Mouse (Mus musculus): ENCODE data around the gene Washc2. TPM values are rescaled to one million over a fixed set of nuclear protein-coding genes. Genes with fewer than 3 reads are reported as not detected.

Gene Washc2
- polyA plus RNA-seq, 1 experiment from 2014 or later: 40.5 TPM

- no peaks in the 10 kb centered on the region for H3K9me3 ChIP-seq (replicated peaks; ENCODE audit: low read length)
- DNase-seq (ENCODE audit: low spot score) (no peak), ATAC-seq (replicated peaks; ENCODE audit: low FRiP score, low read depth) (no peak)
- no peak overlapping the region for H3K27ac ChIP-seq
- no peaks in the 10 kb centered on the region for H3K27me3 ChIP-seq (ENCODE audit: insufficient read depth, low read length)
- H3K4me3 ChIP-seq (replicated peaks; ENCODE audit: low read depth, low read length): no peak overlapping the region
- H3K36me3 ChIP-seq (ENCODE audit: insufficient read depth, low read length): no peaks in the 10 kb centered on the region
- 36% methylated on average over 2 of the region's 2 CpGs for WGBS
- no peak for TF ChIP-seq CTCF (IDR thresholded peaks at IDR 0.05; ENCODE audit: low read depth)
- no peak overlapping the region for H3K9ac ChIP-seq (ENCODE audit: low read depth, low read length)
- no peak overlapping the region for H3K4me2 ChIP-seq (ENCODE audit: low read length)
- no peaks in the 10 kb centered on the region; the same call in 1 of the 2 replicates for H3K4me1 ChIP-seq (replicated peaks; ENCODE audit: insufficient read depth, low read length)
Measured at GRCm38 (mm10) chr6:116186485-116186884, 21.4 kb upstream of the Washc2 start.

GRCm38 (mm10) chr6:116189417-116189816 is 18.4 kb upstream of the Washc2 start:
- no peak overlapping the region for H3K9ac ChIP-seq (ENCODE audit: low read depth, low read length)
- no peak overlapping the region for H3K4me3 ChIP-seq (replicated peaks; ENCODE audit: low read depth, low read length)
- ATAC-seq (replicated peaks; ENCODE audit: low FRiP score, low read depth): no peak
- no peak for TF ChIP-seq CTCF (IDR thresholded peaks at IDR 0.05; ENCODE audit: low read depth)
- H3K9me3 ChIP-seq (replicated peaks; ENCODE audit: low read length): no peaks in the 10 kb centered on the region
- 63% methylated on average over 1 of the region's 1 CpGs for WGBS
- H3K36me3 ChIP-seq (ENCODE audit: insufficient read depth, low read length): no peaks in the 10 kb centered on the region
- H3K4me2 ChIP-seq (ENCODE audit: low read length): no peak overlapping the region
- H3K27ac ChIP-seq: no peak overlapping the region
- DNase-seq (ENCODE audit: low spot score): peak; percentile 36
- no peaks in the 10 kb centered on the region for H3K27me3 ChIP-seq (ENCODE audit: insufficient read depth, low read length)
- peaks cover 4% of the 10 kb centered on the region; the same call in 1 of the 2 replicates for H3K4me1 ChIP-seq (replicated peaks; ENCODE audit: insufficient read depth, low read length)

GRCm38 (mm10) chr6:116192809-116193311 is 15.0 kb upstream of the Washc2 start:
- peak; percentile 83 for ATAC-seq (replicated peaks; ENCODE audit: low FRiP score, low read depth)
- Histone ChIP-seq H3K27me3 (ENCODE audit: insufficient read depth, low read length) (no peaks in the 10 kb centered on the region), H3K9me3 (replicated peaks; ENCODE audit: low read length) (no peaks in the 10 kb centered on the region), H3K9ac (ENCODE audit: low read depth, low read length) (peak overlapping the region; percentile 88), H3K27ac (peak overlapping the region; percentile 87), H3K4me2 (ENCODE audit: low read length) (peak overlapping the region; percentile 85), H3K4me3 (replicated peaks; ENCODE audit: low read depth, low read length) (peak overlapping the region; percentile 74), H3K36me3 (ENCODE audit: insufficient read depth, low read length) (no peaks in the 10 kb centered on the region), H3K4me1 (replicated peaks; ENCODE audit: insufficient read depth, low read length) (peaks cover 4% of the 10 kb centered on the region; the same call in 1 of the 2 replicates)
- TF ChIP-seq CTCF (IDR thresholded peaks at IDR 0.05; ENCODE audit: low read depth): no peak
- WGBS: 1% methylated on average over 40 of the region's 51 CpGs
- peak; percentile 49 for DNase-seq (ENCODE audit: low spot score)

GRCm38 (mm10) chr6:116193394-116194393 is 14.1 kb upstream of the Washc2 start, which contains the start of gene Tmcc1:
Gene Tmcc1, minus strand, starts transcription at chr6:116193486.
- TF ChIP-seq CTCF (IDR thresholded peaks at IDR 0.05; ENCODE audit: low read depth): peak; percentile 36; the same call in 1 of the 2 replicates
- ATAC-seq (replicated peaks; ENCODE audit: low FRiP score, low read depth): peak; percentile 92
- WGBS: 1% methylated on average over 63 of the region's 68 CpGs

GRCm38 (mm10) chr6:116195811-116196210 is 12.0 kb upstream of the Washc2 start:
- Histone ChIP-seq H3K9ac (ENCODE audit: low read depth, low read length) (no peak overlapping the region), H3K27ac (no peak overlapping the region), H3K36me3 (ENCODE audit: insufficient read depth, low read length) (no peaks in the 10 kb centered on the region), H3K4me3 (replicated peaks; ENCODE audit: low read depth, low read length) (no peak overlapping the region), H3K27me3 (ENCODE audit: insufficient read depth, low read length) (no peaks in the 10 kb centered on the region), H3K4me1 (replicated peaks; ENCODE audit: insufficient read depth, low read length) (peaks cover 4% of the 10 kb centered on the region; the same call in 1 of the 2 replicates), H3K9me3 (replicated peaks; ENCODE audit: low read length) (no peaks in the 10 kb centered on the region), H3K4me2 (ENCODE audit: low read length) (no peak overlapping the region)
- TF ChIP-seq CTCF (IDR thresholded peaks at IDR 0.05; ENCODE audit: low read depth): no peak
- WGBS: 78% methylated on average over 8 of the region's 8 CpGs
- ATAC-seq (replicated peaks; ENCODE audit: low FRiP score, low read depth): no peak
- no peak for DNase-seq (ENCODE audit: low spot score)

More at GRCm38 (mm10) chr6:116193394-116194393, 14.1 kb upstream of the Washc2 start, which contains the start of gene Tmcc1:
- Histone ChIP-seq H3K36me3 (ENCODE audit: insufficient read depth, low read length) (no peaks in the 10 kb centered on the region), H3K4me2 (ENCODE audit: low read length) (peak within 1 kb of the TSS; percentile 85), H3K9me3 (replicated peaks; ENCODE audit: low read length) (no peaks in the 10 kb centered on the region), H3K9ac (ENCODE audit: low read depth, low read length) (peak within 1 kb of the TSS; percentile 88), H3K4me3 (replicated peaks; ENCODE audit: low read depth, low read length) (peak within 1 kb of the TSS; percentile 74), H3K27me3 (ENCODE audit: insufficient read depth, low read length) (no peaks in the 10 kb centered on the region), H3K4me1 (replicated peaks; ENCODE audit: insufficient read depth, low read length) (peaks cover 4% of the 10 kb centered on the region; the same call in 1 of the 2 replicates), H3K27ac (peak within 1 kb of the TSS; percentile 87)
- peak; percentile 95 for DNase-seq (ENCODE audit: low spot score)

GRCm38 (mm10) chr6:116198173-116198572 is 9.7 kb upstream of the Washc2 start:
- 29% methylated on average over 3 of the region's 3 CpGs for WGBS
- DNase-seq (ENCODE audit: low spot score): peak; percentile 77

More at GRCm38 (mm10) chr6:116198173-116198572, 9.7 kb upstream of the Washc2 start:
- peak; percentile 69 for TF ChIP-seq CTCF (IDR thresholded peaks at IDR 0.05; ENCODE audit: low read depth)
- H3K4me3 ChIP-seq (replicated peaks; ENCODE audit: low read depth, low read length): no peak overlapping the region
- no peaks in the 10 kb centered on the region for H3K36me3 ChIP-seq (ENCODE audit: insufficient read depth, low read length)
- ATAC-seq (replicated peaks; ENCODE audit: low FRiP score, low read depth): no peak; the same call in 1 of the 2 replicates
- no peaks in the 10 kb centered on the region for H3K4me1 ChIP-seq (replicated peaks; ENCODE audit: insufficient read depth, low read length)
- no peak overlapping the region for H3K9ac ChIP-seq (ENCODE audit: low read depth, low read length)
- no peak overlapping the region for H3K4me2 ChIP-seq (ENCODE audit: low read length)
- H3K27ac ChIP-seq: no peak overlapping the region
- H3K27me3 ChIP-seq (ENCODE audit: insufficient read depth, low read length): no peaks in the 10 kb centered on the region
- no peaks in the 10 kb centered on the region for H3K9me3 ChIP-seq (replicated peaks; ENCODE audit: low read length)
